Comparison of ENCODE assay signal across 9 mouse cellular contexts in the genomic region with DNA sequence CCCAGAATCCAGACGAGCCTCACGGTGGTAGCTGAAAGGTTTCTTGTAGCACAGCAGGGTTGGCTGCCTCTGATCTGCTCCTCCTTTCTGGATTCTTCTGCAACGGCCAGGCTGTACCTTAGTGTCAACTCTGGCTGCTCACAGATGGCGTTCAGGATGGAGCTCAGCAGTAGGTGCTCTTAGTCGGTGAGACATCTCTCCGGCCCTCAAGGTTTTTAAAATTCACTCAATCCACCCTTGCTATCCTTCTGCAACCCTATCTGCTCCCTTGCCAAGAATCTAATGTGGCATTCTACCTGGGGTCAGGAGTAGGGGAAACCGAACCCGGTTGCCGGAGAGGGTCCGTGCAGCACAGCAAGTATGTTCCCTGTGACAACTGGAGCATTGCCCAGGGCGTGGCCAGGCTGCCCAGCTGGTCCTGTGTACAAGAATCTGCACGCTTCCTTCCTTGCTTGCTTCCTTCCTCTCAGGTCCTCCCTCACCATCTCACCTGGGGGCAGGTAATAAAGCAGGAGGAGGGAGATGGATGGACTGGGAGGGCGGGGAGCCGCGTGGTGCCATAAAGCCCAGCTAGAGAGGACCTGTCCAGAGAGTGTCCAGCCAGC. TPM values are rescaled to one million over a fixed set of nuclear protein-coding genes. Genes with fewer than 3 reads are reported as not detected.
DNase-seq lines count a peak whose midpoint lies in the region; ATAC-seq lines count a peak whose summit lies in the region.
"Had no signal": no experiment of that assay in that cellular context is flagged by ENCODE, and none has a peak within 500 bp of the region (broad histone marks: within the 10 kb centered on the region; RNA-seq: fewer than 3 reads in every experiment).

A gene (plus strand): TSS at position 600 of the 605 bp plus-strand sequence.

- H3K4me1 ChIP-seq in lung, embryonic 15.5 days: peaks cover 7% of the 10 kb centered on the region
- peaks cover 11% of the 10 kb centered on the region for H3K4me1 ChIP-seq in hindbrain, embryonic 16.5 days (ENCODE audit: control insufficient read depth, insufficient read depth, low read depth, low read length)
- H3K4me1 ChIP-seq in neural tube, embryonic 15.5 days: peaks cover 16% of the 10 kb centered on the region

- H3K9me3 ChIP-seq in lung, embryonic 15.5 days: no peaks in the 10 kb centered on the region
- no peaks in the 10 kb centered on the region for H3K9me3 ChIP-seq in hindbrain, embryonic 16.5 days (ENCODE audit: control insufficient read depth, low read length)
- H3K9me3 ChIP-seq in neural tube, embryonic 15.5 days (replicated peaks): no peaks in the 10 kb centered on the region

- peak within 1 kb of the TSS; percentile 20; the same call in 1 of the 2 replicates for H3K9ac ChIP-seq in lung, embryonic 15.5 days
- peak within 1 kb of the TSS; percentile 78 for H3K9ac ChIP-seq in hindbrain, embryonic 16.5 days (ENCODE audit: low read depth, low read length)
- H3K9ac ChIP-seq in neural tube, embryonic 15.5 days (replicated peaks): peak within 1 kb of the TSS; percentile 59

- 63% methylated on average over 15 of the region's 15 CpGs for WGBS in lung, embryonic 15.5 days
- 53% methylated on average over 15 of the region's 15 CpGs for WGBS in hindbrain, embryonic 16.5 days
- 62% methylated on average over 15 of the region's 15 CpGs for WGBS in neural tube, embryonic 15.5 days

- peak within 1 kb of the TSS; percentile 33 for H3K4me3 ChIP-seq in lung, embryonic 15.5 days
- peak within 1 kb of the TSS; percentile 46 for H3K4me3 ChIP-seq in hindbrain, embryonic 16.5 days (ENCODE audit: low read length)
- peak within 1 kb of the TSS; percentile 42 for H3K4me3 ChIP-seq in neural tube, embryonic 15.5 days (replicated peaks)

- no peak within 1 kb of the TSS for H3K27ac ChIP-seq in lung, embryonic 15.5 days
- H3K27ac ChIP-seq in hindbrain, embryonic 16.5 days (ENCODE audit: low read depth, low read length): no peak within 1 kb of the TSS; the same call in 1 of the 2 replicates
- H3K27ac ChIP-seq in neural tube, embryonic 15.5 days (replicated peaks): no peak within 1 kb of the TSS

- H3K4me2 ChIP-seq in lung, embryonic 15.5 days: peak within 1 kb of the TSS; percentile 67
- H3K4me2 ChIP-seq in hindbrain, embryonic 16.5 days (ENCODE audit: low read length): peak within 1 kb of the TSS; percentile 86
- peak within 1 kb of the TSS; percentile 85 for H3K4me2 ChIP-seq in neural tube, embryonic 15.5 days

- no peaks in the 10 kb centered on the region for H3K36me3 ChIP-seq in lung, embryonic 15.5 days
- H3K36me3 ChIP-seq in hindbrain, embryonic 16.5 days (ENCODE audit: control insufficient read depth, insufficient read depth, low read length): no peaks in the 10 kb centered on the region
- no peaks in the 10 kb centered on the region for H3K36me3 ChIP-seq in neural tube, embryonic 15.5 days

- peaks cover 81% of the 10 kb centered on the region for H3K27me3 ChIP-seq in lung, embryonic 15.5 days
- peaks cover 25% of the 10 kb centered on the region for H3K27me3 ChIP-seq in hindbrain, embryonic 16.5 days (replicated peaks; ENCODE audit: control insufficient read depth, insufficient read depth, low read length)
- H3K27me3 ChIP-seq in neural tube, embryonic 15.5 days (replicated peaks): peaks cover 65% of the 10 kb centered on the region

- DNase-seq in lung, postnatal 4 days: no peak
- DNase-seq in cerebellum, postnatal 36 days: peak; percentile 64 to 75
- no peak for DNase-seq in thymus, adult 18-20 months
- no peak for DNase-seq in B cell, adult 2 months
- DNase-seq: gastrocnemius, postnatal 10 days had no signal

- no peak for ATAC-seq in lung, embryonic 15.5 days (ENCODE audit: borderline replicate concordance, extremely low read depth, low FRiP score, low TSS enrichment)
- ATAC-seq in hindbrain, embryonic 16.5 days: no peak
- no peak for ATAC-seq in neural tube, embryonic 15.5 days (ENCODE audit: low FRiP score)
- ATAC-seq in megakaryocyte progenitor cell, adult 5-6 weeks (replicated peaks; ENCODE audit: poor library complexity): no peak

RNA-seq across cellular contexts. Expression of the gene that starts here (rescaled TPM):
- polyA plus RNA-seq in lung, embryonic 15.5 days (2015; fragmentation: Nextera tagmentation; extraction: Ambion mirVana): not detected in 2 replicates
- 2.6 and 2.7 TPM in 2 replicates for polyA plus RNA-seq in hindbrain, embryonic 16.5 days (2015; fragmentation: Nextera tagmentation; extraction: Ambion mirVana)
- 1.7 and 1.9 TPM in 2 replicates for polyA plus RNA-seq in neural tube, embryonic 15.5 days (2015; fragmentation: Nextera tagmentation; extraction: Ambion mirVana)
- not detected in 2 replicates for total RNA-seq in megakaryocyte progenitor cell, adult 5-6 weeks (2015)
- total RNA-seq in megakaryocyte progenitor cell, adult 5-6 weeks (2017): not detected in 2 replicates
- total RNA-seq: gastrocnemius, postnatal 10 days had no signal

Comparison
In these comparisons a context has a peak if more than half of its experiments do, and no peak if none do; other contexts are left out.
1. H3K9ac ChIP-seq: peak in every context shown above with its lines; median percentile 78 in hindbrain, embryonic 16.5 days; 59 in neural tube, embryonic 15.5 days; 20 in lung, embryonic 15.5 days.
2. DNase-seq: peak in cerebellum, postnatal 36 days (2 of 2); none in lung, postnatal 4 days (0 of 2), thymus, adult 18-20 months (0 of 2) and B cell, adult 2 months (0 of 2).
3. Peak in every context shown above with its lines, with median percentiles within 50 percentile points of each other: H3K4me2 ChIP-seq and H3K4me3 ChIP-seq.